Mouse (Mus musculus): ENCODE results near the gene Clec2g. TPM values are rescaled to one million over a fixed set of nuclear protein-coding genes. Genes with fewer than 3 reads are reported as not detected.
"Not testable (repeated sequence)": the region's sequence is repeated elsewhere in the genome, so short reads cannot be mapped to it uniquely, and the experiment has no call there.

Clec2g gene
- polyA plus RNA-seq, 1 experiment = not detected

- not testable (repeated sequence) for DNase-seq (ENCODE audit: low read depth, low spot score)
- WGBS = 97% methylated on average over 20 of the region's 20 CpGs
Measured at GRCm38 (mm10) chr6:128970508-128971393, 36.6 kb downstream of the Clec2g start.

- 67% methylated on average over 1 of the region's 1 CpGs for WGBS
- no peak for DNase-seq (ENCODE audit: low read depth, low spot score)
Measured at GRCm38 (mm10) chr6:128971394-128972039, 37.3 kb downstream of the Clec2g start.

DNA sequence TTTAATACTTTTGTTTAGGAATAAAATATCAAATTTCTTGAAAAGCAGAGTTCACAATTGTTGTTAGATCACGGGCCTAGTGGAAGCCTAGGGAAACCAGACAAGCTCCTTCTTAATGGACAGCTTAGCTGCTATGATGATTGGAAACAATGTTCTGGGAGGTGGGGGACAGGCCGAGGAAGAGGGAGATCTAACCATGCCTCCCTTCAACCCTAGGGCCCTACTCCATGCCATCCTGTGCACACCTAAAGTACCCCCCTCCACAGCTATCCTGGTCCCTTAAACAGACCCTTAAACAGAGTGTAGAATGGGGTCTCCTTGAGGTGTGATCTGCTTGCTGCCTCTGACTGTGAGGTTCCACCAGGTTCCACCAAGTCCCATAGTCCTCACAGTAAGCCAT is 38.0 kb downstream of the Clec2g start:
- WGBS = 91% methylated on average over 2 of the region's 2 CpGs
- DNase-seq (ENCODE audit: low read depth, low spot score) = no peak

GRCm38 (mm10) chr6:128972687-128973438 is 38.7 kb downstream of the Clec2g start:
- 90% methylated on average over 5 of the region's 5 CpGs for WGBS
- DNase-seq (ENCODE audit: low read depth, low spot score) = no peak

- 93% methylated on average over 3 of the region's 3 CpGs for WGBS
- DNase-seq (ENCODE audit: low read depth, low spot score) = no peak
Measured at GRCm38 (mm10) chr6:128973439-128973697, 39.2 kb downstream of the Clec2g start.

- DNase-seq (ENCODE audit: low read depth, low spot score) = not testable (repeated sequence)
Measured at GRCm38 (mm10) chr6:128974850-128975249, 40.7 kb downstream of the Clec2g start.

DNA sequence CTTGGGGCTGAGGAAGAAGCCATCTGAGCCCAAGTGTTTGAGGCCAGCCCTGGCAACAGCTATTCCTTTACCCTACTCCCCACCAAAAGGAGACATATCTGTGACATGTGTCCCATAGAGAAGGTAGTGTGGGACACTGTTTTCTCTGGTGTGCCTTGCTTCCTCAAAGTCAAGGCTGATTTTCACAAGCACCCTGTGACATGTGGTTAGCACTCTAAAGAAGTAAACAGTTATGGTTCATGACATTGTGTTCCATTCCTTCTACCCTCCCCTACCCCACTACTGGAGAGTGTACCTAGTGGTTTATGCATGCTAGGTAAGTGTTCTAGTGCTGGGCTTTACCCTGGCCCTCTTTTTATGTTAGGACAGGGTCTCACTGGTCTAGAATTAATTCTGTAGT is 42.0 kb downstream of the Clec2g start:
- no peak for DNase-seq (ENCODE audit: low read depth, low spot score)

GRCm38 (mm10) chr6:128981951-128982541 is 47.9 kb downstream of the Clec2g start:
- 77% methylated on average over 4 of the region's 4 CpGs for WGBS
- DNase-seq (ENCODE audit: low read depth, low spot score) = not testable (repeated sequence)

- 63% methylated on average over 2 of the region's 2 CpGs for WGBS
- no peak for DNase-seq (ENCODE audit: low read depth, low spot score)
Measured at GRCm38 (mm10) chr6:128992337-128992736, 58.2 kb downstream of the Clec2g start.

GRCm38 (mm10) chr6:128992753-128993152 is 58.6 kb downstream of the Clec2g start:
- DNase-seq (ENCODE audit: low read depth, low spot score) = no peak
- 60% methylated on average over 3 of the region's 3 CpGs for WGBS

DNA sequence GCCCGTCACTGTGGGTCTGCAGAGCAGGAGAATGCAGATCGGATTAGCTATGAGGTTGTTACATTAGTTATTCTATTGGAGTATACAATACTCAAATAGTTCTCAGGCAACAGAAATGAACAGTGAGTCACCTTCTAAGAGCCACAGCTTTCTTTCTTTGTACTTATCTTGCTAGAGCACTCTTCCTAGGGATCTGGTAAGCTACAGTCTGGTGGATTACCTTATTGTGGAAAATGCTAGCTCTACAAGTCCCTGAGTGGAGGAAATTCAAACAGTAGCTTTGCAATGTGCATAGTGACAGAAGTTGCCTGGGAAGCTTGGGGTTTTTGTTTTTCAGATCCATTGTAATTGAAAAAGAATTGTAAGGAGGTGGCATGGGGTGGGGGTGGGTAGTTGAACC is 59.0 kb downstream of the Clec2g start:
- WGBS = 77% methylated on average over 2 of the region's 2 CpGs
- DNase-seq (ENCODE audit: low read depth, low spot score) = no peak

GRCm38 (mm10) chr6:128994336-128994735 is 60.2 kb downstream of the Clec2g start:
- WGBS = 62% methylated on average over 4 of the region's 4 CpGs
- no peak for DNase-seq (ENCODE audit: low read depth, low spot score)

DNA sequence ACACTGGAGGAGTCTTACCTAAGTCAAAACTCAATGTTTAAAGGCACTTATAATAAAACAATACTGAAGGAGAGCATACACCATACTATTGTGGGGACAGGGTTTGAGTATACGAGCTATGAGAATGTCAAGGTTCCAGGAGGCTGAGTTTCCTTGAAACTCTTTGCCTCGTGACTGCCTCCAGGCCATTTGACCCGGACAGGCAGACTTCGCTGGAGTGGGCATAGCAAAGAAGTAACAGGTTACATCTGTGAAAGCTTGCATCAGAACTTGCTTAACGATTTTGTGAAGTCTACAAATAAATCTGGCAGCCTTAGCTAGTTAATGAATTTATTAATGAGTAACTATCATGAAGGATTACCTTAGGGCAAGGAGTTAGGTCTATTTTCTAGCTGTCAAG is 60.6 kb downstream of the Clec2g start:
- no peak for DNase-seq (ENCODE audit: low read depth, low spot score)

GRCm38 (mm10) chr6:128995250-128996053 is 61.3 kb downstream of the Clec2g start:
- 42% methylated on average over 7 of the region's 7 CpGs for WGBS
- no peak for DNase-seq (ENCODE audit: low read depth, low spot score)

More for the DNA sequence above, 60.6 kb downstream of the Clec2g start:
- 65% methylated on average over 5 of the region's 5 CpGs for WGBS

DNA sequence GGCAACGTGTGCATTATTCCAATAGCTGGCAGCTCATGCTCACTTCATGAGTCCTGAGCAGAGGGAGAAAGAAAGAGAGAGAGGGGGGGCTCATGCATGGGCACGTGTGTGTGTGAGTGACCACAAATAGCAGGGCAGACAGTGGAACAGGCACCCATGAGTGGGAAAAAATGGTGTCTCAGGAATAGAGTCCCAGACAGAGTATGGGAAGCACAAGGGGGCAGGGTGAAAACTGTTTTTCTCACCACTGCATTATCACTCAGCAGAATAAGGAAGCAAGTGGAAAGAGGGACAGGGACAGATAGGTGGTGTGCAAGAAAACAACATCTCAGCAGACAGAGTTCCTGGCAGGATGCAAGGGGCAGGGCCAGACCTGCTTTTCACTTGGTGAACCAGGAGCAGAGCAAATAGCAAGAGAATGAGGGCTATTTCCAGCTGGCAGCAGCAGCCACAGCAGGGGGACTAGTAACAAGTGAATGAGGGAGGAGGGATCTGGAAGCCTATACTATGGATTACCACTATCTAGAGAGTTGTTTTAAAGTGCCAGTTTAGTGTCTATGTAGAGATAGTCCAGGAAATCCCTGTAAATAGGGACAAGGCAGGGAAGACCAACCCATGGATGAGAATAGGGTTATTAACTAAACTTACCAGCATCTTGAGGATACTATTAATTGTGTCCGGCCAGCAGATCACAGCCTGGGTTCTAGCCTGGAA is 62.0 kb downstream of the Clec2g start:
- DNase-seq (ENCODE audit: low read depth, low spot score) = no peak

DNA sequence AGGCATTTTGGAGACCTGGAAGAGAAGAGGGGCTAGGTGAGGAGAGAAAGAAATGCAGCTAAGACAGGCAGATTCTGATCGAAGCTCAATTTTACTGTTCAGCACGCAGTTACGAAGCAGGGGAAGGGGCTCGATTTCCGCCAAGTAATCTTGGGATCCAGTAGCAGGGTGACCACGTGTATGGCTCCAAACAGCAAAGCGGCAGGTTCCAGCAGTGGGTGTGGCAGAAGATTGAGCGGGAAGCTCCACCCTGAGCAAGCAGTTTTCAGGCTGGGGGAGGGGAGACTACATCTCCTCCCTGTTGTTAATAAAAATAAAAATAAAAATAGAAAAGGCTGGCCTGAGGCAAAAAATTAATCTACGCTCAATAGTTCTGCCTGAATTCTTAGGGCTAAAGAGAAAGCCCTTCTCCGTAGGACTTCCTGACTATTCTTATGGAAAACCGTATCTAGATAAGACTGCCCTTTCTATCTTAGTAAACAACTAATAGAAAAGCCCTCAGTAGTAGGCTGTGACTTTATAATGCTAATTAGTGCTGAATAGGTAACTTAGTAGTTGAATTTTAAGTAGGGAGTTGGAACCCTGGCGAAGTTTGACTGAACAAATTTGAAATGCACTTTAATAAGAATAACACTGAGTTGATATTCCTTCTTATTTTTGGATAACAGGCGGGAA is 62.7 kb downstream of the Clec2g start:
- DNase-seq (ENCODE audit: low read depth, low spot score) = no peak
- WGBS = 44% methylated on average over 13 of the region's 13 CpGs

More for the DNA sequence above, 62.0 kb downstream of the Clec2g start:
- WGBS = 28% methylated on average over 3 of the region's 3 CpGs

- no peak for DNase-seq (ENCODE audit: low read depth, low spot score)
- 84% methylated on average over 2 of the region's 2 CpGs for WGBS
Measured at GRCm38 (mm10) chr6:129001392-129001791, 67.2 kb downstream of the Clec2g start.

DNA sequence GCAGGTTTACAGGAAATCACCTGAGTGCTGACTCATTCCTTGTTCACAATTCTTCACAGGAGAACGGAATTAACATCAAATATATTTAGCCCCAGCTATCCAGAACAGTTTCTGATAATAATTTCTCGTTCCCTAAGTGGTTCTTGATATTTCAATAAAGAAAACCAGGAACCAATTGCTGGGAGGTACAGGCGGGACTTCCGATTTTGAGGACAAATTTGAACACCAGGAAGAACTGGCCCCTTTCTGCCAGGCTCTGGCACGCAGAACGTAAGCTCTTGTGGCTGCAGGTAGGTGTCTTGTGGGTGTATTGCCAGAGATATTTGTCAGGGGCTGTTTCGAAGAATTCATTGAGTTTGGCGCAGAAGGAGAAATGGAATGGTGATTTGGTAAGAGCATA is 74.4 kb downstream of the Clec2g start:
- no peak for DNase-seq (ENCODE audit: low read depth, low spot score)
- 91% methylated on average over 8 of the region's 8 CpGs for WGBS
